Mouse (Mus musculus): ENCODE measurements at regions not wholly inside any gene's neighbourhood (a gene's known extent, or its start where the extent isn't known, plus 50 kb on each side); places are given as distances from the start of the nearest gene placed in this dataset.

DNA sequence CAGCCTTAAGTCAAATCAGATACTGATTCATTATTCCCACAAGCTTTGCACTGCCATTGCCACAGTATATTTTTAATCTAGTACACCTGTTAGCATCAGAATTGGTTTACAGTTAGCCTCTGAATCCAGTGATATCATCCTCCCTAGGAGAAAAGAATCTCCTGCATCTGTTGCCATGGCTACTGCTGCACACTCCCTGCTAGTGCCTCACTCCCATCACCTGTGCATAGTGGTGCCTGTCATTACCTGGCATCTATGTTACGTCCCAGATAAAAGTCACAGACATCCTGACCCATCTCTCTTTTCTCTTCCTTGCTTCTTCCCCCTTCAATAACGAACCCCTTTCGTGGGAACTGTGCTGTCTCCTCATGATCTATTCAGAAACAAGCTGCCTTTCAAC is 256.4 kb upstream of the Slitrk5 start:
- TF ChIP-seq EP300 (IDR thresholded peaks at IDR 0.05), result no peak
- TF ChIP-seq CTCF (IDR thresholded peaks at IDR 0.05), result no peak
